Mouse (Mus musculus) c-Kit-positive CD71-positive TER-119-negative erythroid progenitor cells, embryonic 14.5 days (primary cell): ENCODE results near the gene Chrdl1.

Experiments
- DNase-seq: peaks from one replicate; pipeline ENCODE4 v3.0.0-alpha.2; 2013; ENCODE audit warnings: low read depth

Chrdl1 gene

GRCm38 (mm10) chrX:143393791-143394369, at the start of gene Chrdl1:
Chrdl1 (minus strand) TSS chrX:143394262.
- DNase-seq = no peak

DNA sequence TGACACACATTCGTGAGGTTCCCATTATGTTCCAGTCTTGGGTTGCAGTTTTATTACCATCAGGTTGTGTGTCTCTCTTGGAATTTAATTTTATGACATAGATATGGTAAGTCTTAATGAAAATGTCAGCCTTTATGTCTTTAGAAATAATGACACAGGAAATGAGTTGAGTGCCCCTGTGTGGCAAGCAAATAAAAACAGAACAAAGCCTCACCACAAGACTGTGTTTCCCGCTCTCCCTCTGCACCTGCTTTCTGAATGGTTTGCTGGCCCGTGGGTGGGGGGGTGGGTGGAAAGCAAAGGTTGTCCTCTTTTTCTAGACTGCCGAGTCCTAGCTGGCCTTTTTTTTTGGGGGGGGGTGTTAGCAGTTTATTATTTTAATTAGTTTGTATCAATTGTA, 48.6 kb upstream of the Chrdl1 start:
- no peak for DNase-seq

DNA sequence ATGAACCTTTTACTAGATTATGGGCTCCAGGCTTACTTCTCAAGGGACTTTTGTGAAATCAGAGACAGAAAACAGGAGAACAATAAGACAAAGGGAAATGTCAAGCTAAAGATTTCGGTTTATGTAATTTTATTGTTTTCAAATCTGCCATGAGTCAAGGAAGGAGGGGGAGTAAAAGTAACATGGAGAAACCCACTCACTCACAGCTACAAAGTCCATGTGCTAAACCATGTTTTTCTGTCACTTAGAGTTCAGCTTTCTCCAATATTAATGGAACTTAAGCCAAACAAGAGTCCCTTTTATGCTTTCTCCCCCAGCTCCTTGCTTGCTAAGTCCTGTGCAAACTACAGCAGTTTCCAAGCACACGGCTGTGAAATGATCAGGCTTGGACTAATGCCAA, 10.5 kb upstream of the Chrdl1 start:
- no peak for DNase-seq

- DNase-seq = no peak
Measured at GRCm38 (mm10) chrX:143366256-143366959, 27.7 kb downstream of the Chrdl1 start.

DNA sequence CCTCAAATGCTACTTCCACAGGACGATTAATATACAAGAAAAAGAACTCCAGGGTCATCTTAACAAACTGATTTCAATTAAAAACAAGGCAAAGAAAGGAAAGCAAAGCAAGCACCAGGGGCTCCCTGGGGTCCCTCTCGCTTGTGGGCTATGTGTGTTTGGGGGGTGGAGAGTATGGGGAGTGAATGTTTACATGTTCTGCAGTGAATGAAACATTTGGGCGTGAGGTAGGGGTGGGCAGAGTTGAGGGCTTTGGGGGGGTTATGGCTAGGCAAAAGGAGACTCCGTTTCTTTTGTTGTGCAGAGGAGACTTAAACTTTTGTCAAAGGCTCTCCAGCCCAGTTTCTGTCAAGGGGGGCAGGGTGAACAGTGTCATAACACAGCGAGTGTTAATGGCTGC, 46.8 kb downstream of the Chrdl1 start:
- DNase-seq = no peak

DNA sequence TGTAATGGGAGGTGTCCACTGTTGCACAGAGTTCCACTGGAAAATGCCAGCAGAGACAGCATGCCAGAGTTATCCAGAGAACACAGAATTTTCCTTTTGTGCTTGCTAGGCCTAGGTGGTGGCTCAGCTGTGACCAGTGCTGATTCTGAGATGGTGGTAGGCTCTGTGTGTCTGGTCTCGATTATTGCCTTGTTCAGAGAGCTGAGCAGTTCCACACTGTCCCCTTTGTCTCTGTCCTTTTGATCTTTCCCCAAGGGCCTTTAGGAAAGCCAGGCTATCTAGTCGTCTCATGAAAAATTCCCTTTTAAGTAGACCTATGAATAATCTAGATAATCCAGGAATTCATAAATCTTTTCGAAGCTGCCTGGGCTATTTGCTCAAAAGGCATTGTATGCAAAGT, 47.3 kb downstream of the Chrdl1 start:
- DNase-seq = no peak

- no peak for DNase-seq
Measured at GRCm38 (mm10) chrX:143344509-143345495, 49.3 kb downstream of the Chrdl1 start.

DNA sequence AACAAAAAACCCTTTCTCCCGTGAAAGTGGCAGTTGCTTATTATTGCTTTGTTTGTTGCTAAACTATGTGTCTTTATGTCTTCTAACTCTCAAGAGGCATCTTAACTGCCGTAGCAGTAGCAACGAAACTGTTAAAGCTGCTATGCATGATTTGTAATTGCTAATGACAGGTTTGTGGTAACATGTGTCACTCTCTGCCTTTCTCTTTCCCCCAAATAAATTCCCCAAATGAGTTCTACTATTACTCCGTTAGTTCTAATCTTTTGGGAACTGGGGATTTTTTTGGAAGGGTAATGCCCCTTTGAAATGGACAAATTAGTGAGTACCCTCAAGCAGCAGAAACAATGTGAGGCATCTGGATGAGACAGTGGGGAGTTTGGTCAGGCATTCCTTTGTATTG, 55.9 kb downstream of the Chrdl1 start:
- DNase-seq = no peak

DNA sequence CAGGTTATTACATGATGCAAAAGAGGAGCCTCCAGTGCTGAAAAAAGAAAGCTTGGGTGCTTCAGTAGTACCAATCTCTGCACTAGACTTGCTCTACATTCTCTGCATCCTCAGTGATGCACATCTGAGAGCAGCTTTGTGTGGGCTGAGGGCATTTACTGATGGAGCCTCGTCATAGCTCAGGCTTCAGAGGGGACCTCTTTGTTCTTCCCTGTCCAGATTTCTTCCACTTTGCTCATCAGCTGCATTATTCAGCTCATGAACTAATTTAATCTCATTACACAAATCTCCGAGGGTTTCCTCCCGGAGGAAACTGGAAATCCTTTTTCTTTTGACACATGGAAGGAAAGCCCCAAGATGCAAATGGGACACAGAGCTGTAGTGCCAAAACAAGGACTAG, 56.5 kb downstream of the Chrdl1 start:
- no peak for DNase-seq

DNA sequence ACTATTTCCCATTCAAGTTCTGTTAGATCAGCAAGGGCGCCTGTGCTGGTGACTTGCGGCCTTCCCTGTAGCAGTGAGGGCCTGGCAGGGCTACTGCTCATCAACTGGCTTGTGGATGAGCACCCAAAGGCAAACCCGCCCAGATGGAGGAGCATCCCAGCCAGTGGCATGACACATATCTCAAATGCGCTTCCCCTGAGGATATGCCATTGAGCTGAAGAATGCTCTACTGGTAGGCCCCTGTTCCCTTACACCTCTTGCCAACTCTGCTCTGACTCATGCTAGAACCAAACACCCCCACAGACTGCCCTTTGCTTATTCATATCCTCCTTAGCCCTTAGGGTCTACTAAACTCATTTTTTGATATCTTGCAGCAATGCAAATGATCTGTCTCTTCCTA, 57.4 kb downstream of the Chrdl1 start:
- DNase-seq = no peak

DNA sequence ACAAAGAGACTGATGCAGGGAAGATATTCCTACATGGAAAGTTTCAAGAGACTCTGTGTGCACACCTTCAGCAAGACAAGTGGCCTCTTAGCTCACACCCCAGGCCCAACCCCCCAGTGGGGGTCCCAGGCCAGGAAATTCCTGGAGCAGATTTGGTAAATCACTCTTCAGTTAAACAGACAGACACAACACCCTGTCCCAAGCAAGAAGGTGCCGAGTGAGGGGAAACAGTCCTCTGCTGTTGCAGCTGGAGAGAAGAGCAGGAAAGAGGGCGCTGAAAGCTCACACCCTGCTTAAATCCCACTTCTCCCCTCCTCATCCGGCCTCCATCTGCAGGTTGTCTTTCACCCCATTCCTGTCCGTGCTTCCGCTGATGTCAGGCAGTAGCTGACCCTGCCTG, 58.2 kb downstream of the Chrdl1 start:
- no peak for DNase-seq

GRCm38 (mm10) chrX:143313166-143313565, 80.9 kb downstream of the Chrdl1 start:
- no peak for DNase-seq

DNA sequence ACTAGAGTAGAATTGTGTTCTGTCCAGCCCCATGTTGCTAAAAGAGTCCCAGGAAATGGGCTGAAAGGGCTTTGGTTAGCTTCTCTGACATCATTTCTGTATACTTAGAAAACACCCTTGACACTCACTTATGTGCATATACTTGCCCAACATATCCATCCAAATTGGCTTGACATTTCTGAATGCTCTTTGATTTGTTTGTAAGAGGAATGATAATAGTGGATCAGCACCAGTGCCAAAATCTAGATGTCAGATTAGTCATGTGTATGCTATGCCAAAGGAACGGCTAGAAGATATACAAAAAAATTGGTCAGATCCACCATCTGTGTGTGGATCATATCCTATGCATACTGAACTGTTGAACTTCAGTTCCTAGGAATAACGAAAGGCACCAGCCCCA, 99.3 kb downstream of the Chrdl1 start:
- DNase-seq = no peak

DNA sequence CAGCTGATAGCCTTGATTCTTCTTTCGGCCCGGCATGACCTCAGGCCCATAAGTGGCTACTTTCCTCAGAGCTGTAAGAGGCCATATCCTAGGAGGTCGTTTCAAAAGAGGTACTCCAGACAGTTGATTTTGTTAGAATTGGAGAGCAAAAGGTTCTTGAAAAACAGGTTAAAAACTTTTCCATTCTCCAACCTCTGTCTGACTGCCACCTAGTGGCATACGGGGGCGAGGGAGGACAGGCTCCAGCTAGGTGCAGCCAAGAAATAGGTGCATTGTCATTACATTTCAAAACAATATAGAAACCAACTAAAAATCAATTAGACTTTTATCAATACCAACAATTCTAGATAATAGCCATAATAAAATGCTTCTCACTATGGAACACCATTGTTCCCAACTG, 118.9 kb downstream of the Chrdl1 start:
- DNase-seq = no peak

DNA sequence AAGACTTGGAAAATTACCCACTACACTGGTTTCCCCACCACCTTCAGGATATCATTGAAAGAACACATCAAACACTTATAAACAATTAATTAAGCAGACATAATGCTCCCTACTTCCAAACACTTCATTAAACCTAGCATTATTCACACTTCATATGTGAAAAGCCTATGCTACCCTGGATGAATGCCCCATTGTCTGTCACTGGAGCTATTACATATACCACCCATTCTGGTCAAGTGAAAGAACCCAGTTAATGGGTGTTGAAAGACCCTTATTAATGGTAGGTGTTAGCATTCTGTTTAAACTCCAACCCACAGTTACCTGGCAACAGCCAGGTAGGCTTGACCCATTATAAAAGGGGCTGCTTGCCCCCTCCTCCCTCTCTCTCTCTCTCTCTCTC, 143.4 kb downstream of the Chrdl1 start:
- no peak for DNase-seq
